Mouse (Mus musculus) kidney, postnatal 10 days (tissue): ENCODE measurements around the gene Cyp2b23.
"Not testable (repeated sequence)": the region's sequence is repeated elsewhere in the genome, so short reads cannot be mapped to it uniquely, and the experiment has no call there.

ENCODE experiments used
- DNase-seq: peaks from one replicate; pipeline ENCODE4 v3.0.0; 2021; ENCODE audit warnings: mixed read lengths

The Cyp2b23 gene

DNA sequence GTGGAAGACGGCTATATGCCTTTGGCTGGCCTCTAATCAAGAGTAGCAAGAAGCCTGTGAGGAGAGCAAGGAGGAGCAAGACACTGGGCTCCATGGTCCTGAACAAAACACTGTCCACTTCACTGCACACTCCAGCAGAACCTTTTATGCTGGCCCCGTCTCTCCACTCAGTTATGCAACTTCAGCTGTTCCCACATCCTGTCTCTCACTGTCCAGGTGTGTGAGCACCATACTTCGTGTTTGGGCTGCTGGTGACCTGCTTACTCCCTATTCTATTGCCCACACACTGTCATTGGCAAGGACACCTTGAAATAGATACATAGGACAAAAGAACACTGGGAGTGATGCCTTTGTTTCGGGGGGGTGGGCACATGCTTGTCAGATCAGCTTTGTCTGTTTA lies at the start of gene Cyp2b23:
Gene Cyp2b23 (minus strand): TSS at position 101 of the 400 bp plus-strand sequence.
- DNase-seq: no peak

DNA sequence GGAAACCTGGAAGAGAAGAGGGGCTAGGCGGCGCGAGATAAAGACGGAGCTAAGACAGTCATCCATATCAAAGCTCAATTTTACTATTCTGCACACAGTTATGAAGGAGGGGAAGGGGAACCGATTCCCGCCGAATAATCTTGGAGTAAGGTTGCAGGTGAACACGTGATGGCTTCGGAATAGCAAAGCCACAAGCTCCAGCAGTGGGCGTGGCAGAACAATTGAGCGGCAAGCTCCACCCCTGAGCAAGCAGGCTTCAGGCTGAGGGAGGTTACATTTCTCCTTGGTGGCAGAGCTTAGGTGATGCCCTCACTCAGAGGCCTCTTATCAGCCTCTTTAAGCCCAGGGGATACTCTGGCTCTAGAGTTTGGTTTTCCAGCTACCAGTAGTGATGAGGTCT lies 24.8 kb upstream of the Cyp2b23 start:
- no peak for DNase-seq

DNA sequence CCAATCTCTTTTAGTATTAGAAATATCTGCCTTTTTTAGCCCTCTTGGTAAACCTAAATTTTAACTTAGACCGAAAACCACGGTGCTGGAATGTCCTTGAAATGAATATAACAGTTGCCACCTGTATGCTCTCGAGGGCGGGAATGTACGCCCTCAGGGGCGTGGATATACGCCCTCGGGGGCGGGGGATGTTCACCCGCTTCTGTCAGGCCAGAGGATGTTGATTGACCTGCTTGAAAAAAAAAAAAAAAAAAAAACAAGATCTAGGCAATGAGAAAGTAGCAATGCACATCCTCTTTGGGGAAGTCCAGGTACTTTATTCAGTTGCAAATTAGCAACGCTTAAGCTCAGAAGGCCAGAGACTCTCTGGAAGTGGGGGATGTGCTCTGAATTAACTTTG lies 20.8 kb upstream of the Cyp2b23 start:
- DNase-seq: no peak

DNA sequence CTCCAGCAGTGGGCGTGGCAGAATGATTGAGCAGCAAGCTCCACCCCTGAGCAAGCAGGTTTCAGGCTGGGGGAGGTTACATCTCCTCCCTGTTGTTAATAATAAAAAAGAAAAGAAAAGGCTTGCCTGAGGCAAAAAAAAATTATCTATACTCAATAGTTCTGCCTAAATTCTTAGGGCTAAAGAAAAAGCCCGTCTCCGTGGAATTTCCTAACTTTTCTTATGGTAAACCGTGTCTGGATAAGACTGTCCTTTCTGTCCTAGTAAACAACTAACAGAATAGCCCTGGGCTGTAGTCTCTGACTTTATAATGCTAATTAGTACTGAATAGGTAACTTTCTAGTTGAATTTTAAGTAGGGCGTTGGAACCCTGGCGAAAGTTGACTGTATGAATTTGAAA lies 20.0 kb upstream of the Cyp2b23 start:
- not testable (repeated sequence) for DNase-seq

DNA sequence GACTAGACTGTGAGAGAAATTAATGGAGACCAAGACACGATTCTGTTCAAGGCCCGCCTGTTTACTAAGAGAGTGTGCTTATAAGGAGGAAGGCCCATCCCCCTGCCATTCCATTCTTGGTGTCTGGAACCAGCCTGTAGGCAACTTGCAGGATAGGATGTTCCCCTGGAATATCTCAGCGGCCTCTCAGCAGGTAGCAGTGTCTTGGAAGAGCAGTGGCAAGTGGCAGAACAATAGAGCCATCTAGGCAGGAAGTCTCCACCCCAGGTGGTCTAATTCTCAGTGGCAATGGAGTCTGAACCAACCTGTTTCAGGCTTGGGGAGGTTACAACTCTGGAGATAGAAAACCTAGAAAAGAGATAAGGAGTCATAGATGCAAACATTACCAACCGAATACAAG lies 13.9 kb upstream of the Cyp2b23 start:
- DNase-seq: no peak

DNA sequence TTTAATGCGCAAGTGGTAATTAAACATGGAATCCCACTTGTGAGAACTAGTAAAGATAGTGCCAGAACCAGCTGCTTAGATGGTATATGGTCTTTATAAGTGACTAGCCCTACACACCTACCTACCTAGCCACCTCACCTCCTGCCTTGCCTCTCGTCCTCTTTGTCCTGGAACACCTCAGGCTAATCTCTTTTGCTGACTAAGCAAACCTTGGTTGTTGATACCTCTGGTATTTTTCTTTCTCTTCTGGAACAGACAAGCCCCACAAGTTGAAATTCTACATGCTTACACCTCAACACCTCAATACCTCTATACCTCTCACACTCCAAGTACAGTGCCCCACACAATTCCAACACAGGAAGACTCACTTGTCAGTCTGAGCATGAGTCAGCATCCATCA lies 524 bp downstream of the Cyp2b23 start:
- no peak for DNase-seq

DNA sequence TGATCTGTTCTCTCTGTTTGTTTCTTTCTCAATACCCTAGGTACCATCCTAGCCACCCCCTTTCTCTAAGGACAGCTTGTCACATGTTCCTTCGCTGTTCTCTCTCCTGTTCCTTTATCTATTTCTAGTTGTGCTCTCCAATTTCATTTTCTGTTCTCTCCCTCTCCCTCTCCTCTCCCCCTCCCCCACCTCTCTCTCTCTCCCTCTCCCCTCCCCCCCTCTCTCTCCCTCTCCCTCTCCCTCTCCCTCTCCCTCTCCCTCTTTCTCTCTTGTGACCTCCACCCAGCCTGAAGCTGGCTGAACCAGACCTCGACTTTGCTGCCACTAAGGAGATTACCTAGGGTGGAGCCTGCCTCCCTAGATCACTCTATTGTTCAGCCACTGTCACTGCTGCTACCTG lies 18.8 kb downstream of the Cyp2b23 start:
- DNase-seq: not testable (repeated sequence)

DNA sequence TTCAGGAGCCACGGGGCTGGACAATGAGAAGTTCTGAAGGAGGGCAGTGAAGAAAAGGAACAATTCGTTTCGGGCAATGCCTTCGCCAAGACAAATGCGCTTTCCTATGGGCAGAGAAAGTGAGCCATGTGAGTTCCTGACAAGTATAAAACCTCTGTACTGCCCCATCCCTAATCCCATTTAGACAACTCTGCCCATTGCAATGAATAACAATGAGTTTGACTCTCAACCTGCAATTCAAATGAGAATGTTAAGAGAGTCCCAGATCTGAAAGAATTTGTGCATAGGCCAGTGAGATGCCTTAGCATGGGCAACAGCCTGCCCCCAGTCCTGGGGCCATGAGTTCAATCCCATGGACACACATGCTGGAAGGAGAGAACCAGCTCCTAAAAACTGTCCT lies 20.2 kb downstream of the Cyp2b23 start:
- DNase-seq: no peak

DNA sequence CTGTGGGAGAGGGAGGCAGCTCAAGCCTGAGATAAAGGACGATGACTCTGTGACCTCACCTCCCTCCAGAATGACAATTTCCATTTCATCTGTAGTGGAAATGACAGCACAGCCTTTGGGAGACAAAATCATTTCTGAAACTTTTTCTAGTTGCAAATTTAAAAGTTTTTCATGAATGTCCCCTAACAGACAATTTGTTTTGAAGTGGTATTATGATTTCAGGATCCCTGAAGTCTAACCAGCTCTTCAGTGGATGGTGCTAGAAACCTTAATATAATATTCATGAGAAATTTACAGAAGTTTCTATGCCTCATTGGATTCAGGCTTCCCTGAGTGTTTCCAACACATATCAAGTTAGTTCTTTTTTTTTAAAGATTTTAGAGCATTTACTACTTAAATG lies 67.9 kb downstream of the Cyp2b23 start, which contains the start of gene Vmn1r185:
Gene Vmn1r185 (minus strand): TSS at position 101 of the 400 bp plus-strand sequence.
- DNase-seq: not testable (repeated sequence)
